Mouse (Mus musculus) layer of hippocampus, adult 9-11 months (tissue): ENCODE results near the gene B4galt4.

Experiments used
- DNase-seq: peaks from one replicate; pipeline ENCODE4 v3.0.0; 2022

Gene B4galt4

DNA sequence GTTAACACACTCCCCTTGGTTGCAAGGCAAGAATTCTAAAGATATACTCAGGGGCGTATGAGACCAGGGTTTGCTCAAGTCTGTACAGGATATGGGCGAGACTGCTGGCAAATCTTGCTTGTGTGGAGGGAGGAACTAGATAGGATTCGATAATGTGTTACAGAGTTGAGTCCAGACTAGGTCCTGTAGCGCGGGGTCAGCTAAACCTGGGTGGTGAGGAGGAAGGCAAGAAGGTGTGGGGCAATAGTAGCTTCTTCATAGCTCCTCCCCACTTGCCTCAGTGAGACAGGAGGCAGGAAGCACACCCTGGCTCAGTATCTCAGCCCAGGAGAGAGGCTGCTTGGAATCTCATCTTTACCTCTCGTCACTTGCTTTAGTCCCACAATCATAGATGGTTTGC, 12.9 kb upstream of the B4galt4 start:
- no peak for DNase-seq

DNA sequence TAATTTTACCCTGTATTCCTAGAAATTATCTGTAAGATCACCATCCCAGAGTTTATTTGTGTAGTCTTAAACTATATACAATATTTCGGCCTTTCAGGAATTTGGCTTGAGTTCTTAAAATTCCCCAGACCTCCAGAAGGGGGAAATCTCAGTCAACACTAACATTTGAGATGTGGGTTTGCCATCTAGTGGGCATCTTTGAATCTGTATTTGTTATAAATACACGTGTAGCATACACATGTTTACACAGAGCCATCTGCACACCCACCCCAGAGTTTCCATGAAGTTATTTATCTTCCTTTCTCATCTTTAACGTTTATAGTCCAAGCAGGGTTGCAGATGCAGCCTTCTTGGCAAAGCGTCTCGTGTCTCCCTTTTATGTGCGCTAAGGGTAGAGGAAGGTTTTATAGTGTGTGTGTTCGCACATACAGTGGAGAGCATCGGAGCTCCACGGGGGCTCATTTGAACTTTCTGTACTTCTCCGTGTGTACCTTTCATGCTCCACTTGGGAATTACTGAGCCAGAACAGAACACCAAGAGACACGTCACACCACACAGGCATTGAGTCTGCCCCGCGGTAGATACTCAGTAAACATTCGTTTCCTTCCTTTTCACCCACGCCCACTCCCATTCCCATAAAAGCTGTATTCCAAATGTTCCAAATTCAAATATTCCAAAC, 12.3 kb upstream of the B4galt4 start:
- peak; percentile 45 for DNase-seq

DNA sequence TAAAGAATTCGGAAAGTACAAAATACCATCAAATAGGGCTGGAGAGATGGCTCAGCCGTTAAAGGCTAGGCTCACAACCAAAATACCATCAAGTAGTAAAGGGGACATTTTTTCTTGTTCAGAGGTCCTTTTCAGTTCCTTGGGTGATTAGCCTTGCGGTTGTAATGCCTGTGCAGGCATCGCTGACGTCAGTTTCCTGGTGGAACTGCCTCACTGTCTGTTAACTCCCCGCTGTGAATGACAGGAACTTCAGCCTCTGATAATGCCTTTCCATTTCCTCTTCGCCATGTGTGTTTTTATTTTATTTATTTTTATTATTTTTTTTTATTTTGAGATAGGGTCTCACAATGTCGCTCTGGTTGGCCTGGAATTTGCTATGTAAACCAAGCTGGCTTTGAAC, 11.1 kb upstream of the B4galt4 start:
- DNase-seq: no peak

DNA sequence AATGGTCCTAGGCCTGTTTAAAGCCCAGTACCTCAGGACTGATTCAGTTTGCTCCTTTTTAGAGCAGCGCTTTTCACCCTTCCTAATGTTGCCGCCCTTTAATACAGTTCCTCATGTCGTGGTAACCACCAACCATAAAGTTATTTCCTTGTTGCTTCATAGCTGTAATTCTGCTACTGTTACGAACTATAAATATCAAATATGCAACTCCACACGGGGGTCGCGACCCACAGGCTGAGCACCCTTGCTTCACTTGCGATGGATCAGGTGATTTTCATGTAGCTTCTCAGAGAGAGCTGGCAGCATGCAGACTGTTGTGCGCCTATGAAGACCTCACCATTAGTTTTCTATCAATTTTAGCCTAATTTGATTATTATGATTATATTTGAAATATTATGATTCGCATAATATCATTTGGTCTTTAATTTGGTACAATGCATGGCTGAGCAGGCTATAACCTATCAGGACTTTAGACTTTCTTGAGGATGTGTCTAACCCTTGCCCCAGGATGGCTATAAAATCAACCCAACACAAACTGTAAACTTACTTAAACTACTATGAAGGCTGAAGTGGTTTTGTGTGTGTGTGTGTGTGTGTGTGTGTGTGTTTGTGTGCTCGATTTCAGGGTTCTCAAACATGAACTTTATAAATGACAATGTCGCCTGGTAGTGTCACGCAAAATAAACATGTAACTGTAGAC, 710 bp upstream of the B4galt4 start:
- no peak for DNase-seq

DNA sequence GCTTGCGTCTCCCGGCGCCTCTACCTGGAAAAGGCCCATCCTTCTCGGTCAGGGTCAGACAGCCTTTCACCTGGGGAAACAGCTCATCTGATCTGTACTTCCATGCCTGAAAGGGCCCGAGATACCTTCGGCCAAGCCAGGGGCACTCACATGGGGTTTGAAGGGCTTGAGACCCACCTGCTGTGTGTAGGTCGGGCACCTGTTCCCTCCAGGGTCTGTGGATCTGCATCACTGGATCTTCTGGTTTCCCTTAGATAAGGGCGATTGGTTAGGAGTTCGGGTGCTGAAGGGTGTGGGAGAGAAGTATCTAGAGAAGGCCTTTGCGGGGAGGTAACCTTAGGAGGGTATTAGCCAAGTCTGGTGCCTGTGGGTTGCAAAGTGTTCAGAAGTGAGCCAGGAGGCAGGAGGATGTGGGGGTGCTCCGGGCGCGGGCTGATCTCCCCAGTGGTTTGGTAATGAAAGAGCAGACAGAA, 631 bp downstream of the B4galt4 start:
- DNase-seq: no peak

DNA sequence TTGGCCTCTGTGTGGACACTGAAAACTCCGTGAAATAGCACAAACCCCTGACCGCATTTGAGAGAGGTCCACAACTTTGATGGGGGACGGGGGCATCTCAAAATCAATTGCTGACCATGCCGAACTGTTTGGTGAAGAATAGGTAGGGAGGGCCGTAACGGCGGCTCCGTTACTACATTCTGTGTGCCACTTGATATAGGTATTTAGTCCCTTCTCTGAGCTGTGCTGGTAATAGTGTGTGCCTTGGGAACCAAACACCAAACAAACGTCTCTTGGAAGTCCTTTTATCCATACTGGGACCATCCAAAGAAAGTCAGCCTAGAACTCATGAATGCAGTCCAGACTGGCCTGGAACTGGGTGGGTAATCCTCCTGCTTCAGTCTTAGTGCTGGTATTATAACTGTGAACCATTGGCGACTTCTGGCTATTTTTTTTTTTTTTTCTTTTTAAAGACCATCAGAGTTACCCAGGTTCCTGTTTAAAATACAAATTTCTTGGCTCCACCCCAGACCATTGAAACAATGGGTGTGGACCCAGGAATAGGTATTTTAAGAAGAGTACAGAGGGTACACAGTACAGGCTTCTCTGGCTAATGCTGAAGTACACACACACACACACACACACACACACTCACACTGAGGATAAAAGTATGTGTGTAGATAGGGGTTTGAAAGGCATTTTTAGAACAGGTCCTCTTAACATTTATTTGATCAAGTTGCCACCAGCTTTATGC, 2.0 kb downstream of the B4galt4 start:
- no peak for DNase-seq

DNA sequence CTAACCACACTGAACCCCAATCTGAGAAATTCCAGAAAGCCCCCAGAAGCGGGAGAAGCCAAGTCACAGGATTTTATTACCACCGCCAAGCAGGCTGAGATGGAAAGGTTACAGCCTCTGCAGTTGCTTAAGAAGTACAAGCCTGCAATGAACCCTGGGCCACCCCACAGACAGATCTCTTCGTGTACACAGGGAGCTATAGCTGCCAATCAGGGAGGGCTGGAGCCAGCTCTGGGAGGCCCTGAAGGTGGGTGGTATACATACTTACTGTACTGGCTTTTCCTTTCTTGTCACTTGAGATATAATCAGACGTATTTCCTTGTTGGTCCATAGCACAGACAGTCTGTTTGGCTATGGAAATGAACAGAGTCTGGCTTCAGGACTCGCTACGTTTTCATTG, 8.7 kb downstream of the B4galt4 start:
- no peak for DNase-seq

DNA sequence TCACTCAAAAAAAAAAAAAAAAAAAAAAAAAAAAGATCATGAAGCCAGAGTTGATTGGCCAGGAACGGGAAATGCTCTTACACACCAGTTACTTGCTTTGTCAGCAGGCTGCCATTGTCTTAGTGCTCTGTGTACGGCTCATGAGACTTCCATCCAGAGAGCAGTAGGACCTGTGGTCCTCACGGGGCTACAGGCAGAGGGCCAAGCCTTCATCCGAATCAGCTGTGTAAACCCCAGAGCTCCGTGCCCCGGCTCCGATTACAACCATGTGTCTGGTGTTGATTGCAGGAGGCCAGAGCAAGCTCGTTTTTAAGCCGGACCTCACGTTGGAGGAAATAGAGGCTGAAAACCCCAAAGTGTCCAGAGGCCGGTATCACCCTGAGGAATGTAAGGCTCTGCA, 11.6 kb downstream of the B4galt4 start:
- no peak for DNase-seq

DNA sequence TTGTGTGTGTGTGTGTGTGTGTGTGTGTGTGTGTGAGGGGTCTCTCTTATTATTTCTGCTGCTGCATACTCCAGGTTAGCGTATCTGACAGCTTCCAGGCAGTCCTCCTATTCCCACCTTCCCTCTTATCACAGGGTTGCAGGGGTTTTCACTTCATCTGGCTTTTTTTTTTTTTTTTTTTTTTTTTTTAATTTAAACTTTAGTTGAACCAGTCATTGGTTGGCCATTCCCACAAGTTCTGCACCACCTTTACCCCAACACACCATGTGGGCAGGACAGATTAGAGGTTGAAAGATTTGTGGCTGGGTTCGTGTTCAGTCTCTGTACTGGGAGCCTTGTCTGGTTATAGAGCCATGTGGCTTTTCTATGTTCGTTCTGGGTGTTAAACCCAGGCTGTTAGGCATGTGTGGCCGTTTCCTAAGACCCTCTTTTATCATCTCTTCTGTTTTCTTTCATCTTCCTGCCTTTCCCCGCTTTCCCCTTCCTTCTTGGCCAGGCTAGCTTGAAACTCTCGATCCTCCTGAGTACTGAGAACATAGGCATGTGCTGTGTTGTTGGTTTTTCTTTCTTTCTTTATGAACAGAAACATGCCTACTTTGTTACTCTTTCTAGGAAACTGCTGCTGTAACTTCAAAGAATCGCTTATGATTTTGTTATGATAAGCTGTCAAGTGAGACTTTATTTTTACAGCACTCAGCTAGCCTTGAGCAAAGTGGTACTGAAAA, 13.6 kb downstream of the B4galt4 start:
- no peak for DNase-seq

DNA sequence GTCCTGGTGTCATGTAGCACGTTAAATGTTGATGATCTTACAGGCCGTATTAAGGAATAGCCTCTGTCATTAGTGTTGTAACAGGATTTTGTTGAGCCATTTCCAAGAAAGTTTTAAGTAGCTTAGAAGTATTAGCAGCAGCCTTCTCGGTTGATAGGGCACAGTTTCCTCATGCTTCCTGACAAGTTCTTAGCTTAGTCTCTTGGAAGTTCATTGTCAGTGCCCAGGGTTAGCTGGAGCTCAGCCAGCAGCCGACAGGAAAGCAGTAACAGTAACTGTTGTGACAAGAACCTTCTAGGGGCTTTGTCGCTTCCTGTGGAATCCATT, 14.1 kb downstream of the B4galt4 start:
- no peak for DNase-seq

DNA sequence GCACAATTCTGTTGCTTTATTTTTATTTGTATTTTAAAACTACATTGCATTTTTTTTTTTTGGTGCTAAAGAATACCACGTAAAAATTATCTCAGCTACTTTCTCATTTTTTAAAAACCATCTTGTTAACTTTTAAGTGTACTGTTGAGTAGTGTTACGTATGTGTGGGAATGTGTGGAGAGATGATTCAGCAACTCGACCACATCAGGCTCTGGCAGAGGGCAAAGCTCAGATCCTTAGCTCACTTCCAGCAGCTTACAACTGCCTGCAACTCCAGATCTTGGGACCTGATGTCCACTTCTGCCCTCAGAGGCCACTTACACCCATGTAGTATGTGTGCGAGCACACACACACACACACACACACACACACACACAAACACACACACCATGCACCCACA, 14.5 kb downstream of the B4galt4 start:
- DNase-seq: no peak

DNA sequence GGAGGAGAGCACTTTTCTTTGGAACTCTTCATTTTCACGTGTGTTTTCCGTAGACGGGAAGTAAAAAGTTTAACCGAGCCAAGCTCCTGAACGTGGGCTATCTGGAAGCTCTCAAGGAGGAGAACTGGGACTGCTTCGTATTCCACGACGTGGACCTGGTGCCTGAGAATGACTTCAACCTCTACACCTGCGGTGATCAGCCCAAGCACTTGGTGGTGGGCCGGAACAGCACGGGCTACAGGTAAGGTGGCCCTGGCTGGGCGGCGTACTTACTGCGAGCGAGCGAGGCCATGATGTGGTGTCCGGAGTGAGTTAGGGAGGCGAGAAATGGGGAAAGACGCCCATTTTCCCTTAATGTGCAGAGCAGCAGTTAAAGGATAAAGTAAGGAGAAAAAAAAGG, 15.6 kb downstream of the B4galt4 start:
- no peak for DNase-seq

DNA sequence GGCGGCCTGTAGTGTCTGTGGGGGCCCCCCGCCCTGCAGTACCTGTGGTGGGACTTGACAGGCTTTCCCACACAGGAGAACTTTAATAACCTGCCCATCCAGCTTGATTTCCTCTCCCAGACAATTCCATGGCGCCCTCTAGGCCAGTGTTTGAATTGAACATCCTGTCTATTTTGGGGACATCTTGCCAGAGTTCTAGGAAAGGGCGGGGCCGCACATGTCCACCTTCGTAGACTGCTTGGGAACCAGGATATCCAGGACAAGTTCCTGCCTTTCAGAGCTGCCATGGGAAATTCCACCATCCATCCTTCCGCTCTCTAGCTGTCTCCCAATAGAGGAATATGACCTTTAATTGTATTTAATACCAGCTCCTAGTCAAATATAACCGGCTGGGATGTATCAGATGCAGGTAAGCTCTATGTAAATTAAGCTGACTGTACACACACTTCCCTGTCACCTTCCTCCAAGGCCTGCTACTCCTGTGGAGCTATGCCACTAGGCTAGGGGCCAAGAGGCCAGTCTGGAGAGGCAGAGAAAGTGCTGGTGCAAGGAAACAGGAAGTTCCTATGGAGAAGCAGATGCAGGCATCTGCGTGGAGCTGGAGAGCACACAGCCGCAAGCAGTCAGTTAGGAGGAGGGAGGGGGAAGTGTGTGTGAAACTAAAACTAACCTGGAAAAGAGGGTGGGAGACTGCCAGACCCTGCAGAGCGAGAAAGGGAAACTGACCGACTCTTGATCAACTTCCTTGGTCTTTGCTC, 16.2 kb downstream of the B4galt4 start:
- DNase-seq: peak; percentile 55

DNA sequence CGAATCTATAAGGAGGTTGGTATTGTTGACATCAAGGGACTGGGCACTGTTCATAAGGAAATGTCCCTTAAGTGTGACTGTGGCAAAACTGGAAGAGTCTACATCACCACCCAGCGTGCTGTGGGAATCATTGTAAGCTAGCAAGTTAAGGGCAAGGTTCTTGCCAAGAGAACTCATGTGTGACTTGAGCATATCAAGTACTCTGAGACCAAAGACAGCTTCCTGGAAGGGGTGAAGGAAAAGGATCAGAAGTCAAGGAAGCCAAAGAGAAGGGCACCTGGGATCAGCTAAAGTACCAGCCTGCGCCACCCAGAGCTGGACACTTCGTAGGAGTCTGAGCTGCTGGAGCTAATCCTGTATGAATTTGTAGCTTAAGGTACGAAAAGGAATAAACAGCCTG, 18.2 kb downstream of the B4galt4 start:
- no peak for DNase-seq

DNA sequence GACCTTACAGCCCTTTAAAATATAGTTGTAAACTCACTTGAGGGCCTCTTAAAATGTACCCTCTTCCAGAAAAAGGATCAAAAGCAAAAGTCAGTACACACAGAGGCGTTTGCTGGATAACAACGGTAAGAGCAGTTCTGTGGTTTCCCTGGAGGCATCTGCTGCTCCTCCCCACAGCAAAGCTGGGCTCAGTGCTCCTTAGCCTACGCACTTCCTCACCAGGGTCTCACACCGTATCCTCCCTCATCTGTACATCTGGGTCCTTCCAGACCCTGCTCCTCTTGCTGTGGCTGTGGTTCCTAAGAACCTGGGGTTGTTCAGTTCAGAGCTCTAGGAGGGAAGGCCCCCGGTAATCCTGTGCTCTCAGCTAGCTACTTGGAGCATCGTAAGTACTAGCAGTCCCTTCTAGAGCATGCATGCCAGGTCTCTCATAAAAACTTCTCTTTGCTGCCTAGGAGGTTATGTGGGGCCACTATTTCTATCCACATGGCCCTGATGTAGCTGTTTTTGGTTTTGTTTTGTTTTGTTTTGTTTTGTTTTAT, 18.8 kb downstream of the B4galt4 start:
- DNase-seq: no peak

DNA sequence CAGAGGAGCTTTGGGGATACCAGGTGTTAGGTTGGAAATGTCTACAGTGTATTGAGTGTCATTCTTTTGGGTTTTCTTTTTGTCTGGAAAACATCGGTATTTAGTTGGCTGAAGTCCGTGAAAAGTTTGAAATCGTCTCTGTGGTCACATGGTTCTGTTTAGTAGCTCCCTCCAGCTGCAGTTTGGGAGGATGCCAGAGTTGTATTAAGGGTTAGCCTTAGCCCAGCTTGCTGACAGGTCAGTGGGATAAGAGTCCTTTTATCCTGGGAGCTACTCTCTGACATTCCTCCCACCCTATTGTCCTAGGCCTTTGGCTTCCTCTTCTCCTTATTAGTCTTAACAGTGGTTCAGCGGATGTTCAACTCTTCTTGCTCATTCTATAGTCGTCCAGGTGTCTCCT, 19.9 kb downstream of the B4galt4 start:
- no peak for DNase-seq

DNA sequence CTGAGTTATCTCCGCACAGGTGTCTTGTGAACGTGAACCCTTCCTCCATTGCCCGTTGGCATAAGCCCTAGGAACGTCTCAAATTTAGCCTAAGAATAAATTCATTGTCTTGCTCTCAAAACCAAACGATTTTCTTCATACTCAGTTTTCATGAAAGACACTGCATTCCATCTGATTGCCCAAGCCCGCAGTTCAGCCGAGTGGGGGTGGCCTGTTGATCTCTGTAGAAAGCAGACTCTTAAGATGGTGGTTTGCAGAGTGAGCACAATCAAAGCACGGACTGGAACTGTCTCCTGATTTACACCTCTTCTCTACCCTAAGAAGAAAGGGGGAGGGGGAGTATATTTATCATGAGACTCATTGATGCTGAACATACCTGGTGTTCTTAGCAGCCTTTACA, 20.3 kb downstream of the B4galt4 start:
- no peak for DNase-seq

DNA sequence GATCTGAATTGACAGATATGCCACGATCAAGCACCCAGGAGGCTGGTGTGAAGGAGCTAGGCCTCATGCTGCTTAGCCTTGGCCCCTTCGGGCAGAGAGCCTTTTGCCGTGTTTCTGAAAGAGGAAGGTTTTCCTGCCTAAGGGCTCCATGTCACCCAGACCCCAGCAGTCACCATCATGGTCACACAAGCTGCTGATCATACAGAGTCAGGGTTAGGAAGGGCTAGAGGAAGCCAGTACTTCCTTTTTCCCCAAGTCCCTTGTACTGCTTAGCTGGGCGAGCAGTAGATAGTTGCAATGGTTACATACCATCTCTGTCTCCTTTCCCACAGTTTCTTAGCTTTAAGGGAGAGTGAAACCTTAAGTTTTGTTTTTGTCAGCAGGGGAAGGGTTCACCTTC, 21.4 kb downstream of the B4galt4 start:
- peak; percentile 48 for DNase-seq

DNA sequence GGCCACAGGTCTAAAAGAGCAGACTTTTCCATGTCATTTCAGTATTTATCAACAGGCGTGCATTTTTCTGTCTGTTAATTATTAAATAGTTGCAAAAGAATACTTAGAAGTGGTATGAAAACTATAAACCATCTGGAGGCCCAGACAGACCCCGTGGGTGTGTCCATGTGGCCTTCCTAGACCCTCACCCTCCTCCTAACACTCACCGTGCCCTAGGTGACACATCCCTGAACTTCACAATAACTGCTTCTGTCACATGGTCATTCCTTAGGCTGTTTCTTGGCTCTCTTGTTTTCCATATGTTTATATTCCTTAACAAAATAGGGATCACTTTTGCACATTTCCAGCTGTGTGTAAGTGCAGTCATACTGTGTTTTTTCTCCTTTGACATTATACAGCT, 24.6 kb downstream of the B4galt4 start:
- DNase-seq: no peak

DNA sequence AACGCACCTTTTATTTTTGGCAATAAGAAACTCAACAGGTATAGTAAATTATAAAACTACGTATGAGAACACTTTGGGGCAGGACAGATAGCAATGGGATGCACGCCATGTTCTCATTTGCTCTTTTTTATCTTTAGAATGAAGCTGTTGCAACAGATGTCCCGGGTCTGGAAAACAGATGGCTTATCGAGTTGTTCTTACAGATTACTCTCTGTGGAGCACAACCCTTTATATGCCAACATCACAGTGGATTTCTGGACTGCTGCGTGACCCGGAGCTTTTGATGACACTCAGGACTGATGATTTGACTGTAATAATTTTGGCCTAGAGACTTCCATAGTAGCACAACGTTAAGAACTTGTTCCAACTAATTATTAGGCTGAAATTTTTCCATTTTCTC, 25.7 kb downstream of the B4galt4 start:
- DNase-seq: peak; percentile 88

DNA sequence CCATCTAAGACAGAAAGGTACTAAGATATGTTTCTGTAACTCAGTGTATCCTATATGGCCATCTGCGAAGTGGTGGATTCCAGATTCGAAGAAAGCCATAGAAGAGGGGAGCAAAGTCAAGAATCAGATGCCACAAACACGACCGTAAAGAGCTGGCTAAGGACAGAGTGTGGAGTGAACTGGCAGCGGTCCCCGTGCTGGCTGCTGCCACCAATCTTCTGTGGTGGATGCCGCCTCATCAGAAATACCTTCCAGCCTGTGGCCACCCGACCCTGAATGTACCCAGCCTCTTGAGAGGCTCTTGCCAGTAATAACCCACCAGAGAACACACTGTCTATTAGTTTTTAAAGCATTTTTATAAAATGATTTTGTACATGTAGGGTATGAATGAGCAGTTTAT, 26.3 kb downstream of the B4galt4 start:
- DNase-seq: no peak

DNA sequence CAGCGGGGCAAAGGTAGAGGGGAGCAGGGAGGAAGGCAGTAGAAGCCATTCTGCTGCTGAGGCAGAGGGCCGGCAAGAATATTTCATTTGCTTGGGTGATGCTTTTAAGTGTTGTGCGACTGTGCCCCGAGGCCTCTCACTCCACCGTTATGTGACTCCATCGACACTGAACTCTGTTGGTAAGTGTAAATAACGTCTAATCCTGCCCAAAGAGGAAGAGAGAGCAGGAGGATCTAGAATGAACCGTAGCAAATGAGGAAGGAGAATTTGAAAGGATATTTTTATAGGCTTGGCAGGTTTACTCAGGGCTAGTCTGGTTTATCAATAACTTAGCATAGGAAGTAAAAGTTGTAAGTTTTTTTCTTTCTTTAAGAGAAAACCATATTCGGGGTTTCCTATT, 27.5 kb downstream of the B4galt4 start:
- no peak for DNase-seq

DNA sequence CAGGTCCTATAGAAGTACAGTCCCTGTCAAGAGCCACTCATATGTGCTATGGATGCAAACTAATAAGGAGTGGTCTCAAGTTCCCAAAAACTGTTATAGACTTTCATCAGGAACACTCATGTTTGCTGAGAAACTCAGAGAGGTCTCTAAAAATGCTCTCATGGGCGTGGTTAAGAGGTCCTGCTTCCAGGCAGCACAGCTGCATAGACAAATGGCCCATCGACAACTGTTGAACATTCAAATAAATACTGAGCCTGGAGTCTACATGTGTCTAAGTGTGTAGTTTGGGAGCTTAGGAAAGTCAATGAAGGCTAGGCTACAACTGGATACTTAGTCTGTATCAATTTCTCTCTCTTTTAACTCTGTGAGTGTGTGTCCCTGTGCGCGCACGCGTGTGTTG, 29.1 kb downstream of the B4galt4 start:
- no peak for DNase-seq
